Mouse (Mus musculus): Measurements from ENCODE around the gene Cops7b.

DNA sequence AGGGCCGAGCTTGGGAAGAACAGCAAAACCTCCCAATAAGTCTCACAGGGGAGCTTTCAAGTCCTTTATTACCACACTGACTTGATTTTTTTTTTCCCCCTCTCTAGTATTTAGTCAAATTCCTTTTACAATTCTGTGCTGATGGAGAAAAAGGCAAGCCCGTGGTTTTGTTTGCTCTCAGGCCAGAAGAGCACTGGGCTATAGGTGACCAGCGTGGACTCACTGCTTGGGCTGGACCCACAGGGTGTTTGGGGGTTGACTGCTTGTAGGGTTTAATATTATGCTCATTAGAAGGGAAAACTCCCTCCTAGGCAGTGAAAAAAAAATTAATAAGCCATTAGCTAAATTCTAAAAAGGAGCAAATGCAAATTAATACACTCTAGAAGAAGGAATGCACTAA is 50.7 kb downstream of the Cops7b start:
- TF ChIP-seq GATA1 (IDR thresholded peaks at IDR 0.05; ENCODE audit: borderline replicate concordance, low read length) (no peak), FLI1 (IDR thresholded peaks at IDR 0.05; ENCODE audit: low read length) (no peak)
